Mouse (Mus musculus) hindbrain, embryonic 12.5 days (tissue): Measurements from ENCODE around the gene Dck. TPM values are rescaled to one million over a fixed set of nuclear protein-coding genes. Genes with fewer than 3 reads are reported as not detected.
"Not testable (repeated sequence)": the region's sequence is repeated elsewhere in the genome, so short reads cannot be mapped to it uniquely, and the experiment has no call there.

ENCODE experiments used
- ATAC-seq: fragments of 200-750 bp; cut with Nextera tagmentation; 2 replicates; pipeline ENCODE4 v1.8.0; 2017; ENCODE audit warnings: moderate TSS enrichment; ENCODE audit not compliant: low FRiP score
- H3K27ac ChIP-seq: fragments of 300-500 bp; sonication (generic); 2 replicates; pipeline ENCODE4 v1.5.1; 2016; ENCODE audit warnings: mild to moderate bottlenecking
- H3K27me3 ChIP-seq: fragments of 300-500 bp; sonication (generic); 2 replicates; pipeline ENCODE4 v1.6.1; 2016; ENCODE audit warnings: mild to moderate bottlenecking
- H3K36me3 ChIP-seq: fragments of 300-500 bp; sonication (generic); 2 replicates; pipeline ENCODE4 v1.6.1; 2016; ENCODE audit warnings: mild to moderate bottlenecking
- H3K4me1 ChIP-seq: fragments of 300-500 bp; sonication (generic); 2 replicates; pipeline ENCODE4 v1.6.1; 2016
- H3K4me2 ChIP-seq: fragments of 300-500 bp; sonication (generic); replicated peaks from 2 replicates; pipeline ENCODE4 v1.6.1; 2016; ENCODE audit warnings: mild to moderate bottlenecking
- H3K4me3 ChIP-seq: fragments of 300-500 bp; sonication (generic); 2 replicates; pipeline ENCODE4 v1.5.1; 2016; ENCODE audit warnings: mild to moderate bottlenecking
- H3K9ac ChIP-seq: fragments of 300-500 bp; sonication (generic); 2 replicates; pipeline ENCODE4 v1.6.1; 2016; ENCODE audit warnings: mild to moderate bottlenecking, moderate library complexity
- H3K9me3 ChIP-seq: fragments of 300-500 bp; sonication (generic); replicated peaks from 2 replicates; pipeline ENCODE4 v1.6.1; 2016; ENCODE audit warnings: mild to moderate bottlenecking
- WGBS: fragments of 180-500 bp; shearing (Covaris S2); methylation state at CpG from one replicate; pipeline ENCODE4 v1.1.7; 2016; 5-methylcytosine and 5-hydroxymethylcytosine counted together
- polyA plus RNA-seq: library from polyadenylated mRNA; unstranded; fragments of >200 nt; fragmentation: Nextera tagmentation; extraction: Ambion mirVana; gene quantifications from 2 replicates; pipeline ENCODE4 v1.2.1, GENCODE M21; 2016

The Dck gene
- 90.8 and 92.2 TPM in 2 replicates for polyA plus RNA-seq

DNA sequence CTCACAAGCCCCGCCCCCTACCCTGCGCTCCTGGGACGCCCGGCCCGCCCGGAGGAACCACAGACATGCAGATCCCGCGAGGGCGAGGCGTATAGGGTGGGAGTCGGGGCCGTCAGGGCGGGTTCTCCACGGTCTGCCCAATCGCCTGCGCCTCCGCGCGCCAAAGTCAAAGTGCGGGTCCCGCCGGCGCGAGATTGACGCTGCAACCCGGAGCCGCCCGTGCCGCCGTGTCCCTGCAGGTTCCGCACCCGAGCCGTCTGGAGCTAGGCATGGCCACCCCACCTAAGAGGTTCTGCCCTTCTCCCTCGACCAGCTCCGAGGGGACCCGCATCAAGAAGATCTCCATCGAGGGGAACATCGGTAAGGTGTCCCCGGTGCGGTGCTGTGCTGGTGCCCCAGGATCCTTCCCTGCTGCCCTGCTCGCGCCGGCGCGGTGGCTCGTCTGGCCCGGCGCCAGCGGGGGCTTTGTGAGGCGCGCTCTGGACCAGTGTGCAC is at the start of gene Dck:
Gene Dck, plus strand, starts transcription at position 10 of the 495 bp plus-strand sequence.
- no peaks in the 10 kb centered on the region for H3K36me3 ChIP-seq
- H3K27ac ChIP-seq = peak within 1 kb of the TSS; percentile 93
- peak within 1 kb of the TSS; percentile 76 for H3K9ac ChIP-seq
- peak within 1 kb of the TSS; percentile 53 for H3K4me2 ChIP-seq
- WGBS = under 1% methylated on average over 51 of the region's 51 CpGs
- peak within 1 kb of the TSS; percentile 67 for H3K4me3 ChIP-seq
- ATAC-seq = peak; percentile 99
- no peaks in the 10 kb centered on the region for H3K27me3 ChIP-seq
- H3K4me1 ChIP-seq = peaks cover 20% of the 10 kb centered on the region
- no peaks in the 10 kb centered on the region for H3K9me3 ChIP-seq

GRCm38 (mm10) chr5:88716983-88717382 is 47.8 kb upstream of the Dck start:
- H3K4me1 ChIP-seq = peaks cover 6% of the 10 kb centered on the region
- no peak for ATAC-seq
- no peaks in the 10 kb centered on the region for H3K27me3 ChIP-seq
- no peak overlapping the region for H3K27ac ChIP-seq
- no peaks in the 10 kb centered on the region for H3K9me3 ChIP-seq
- H3K36me3 ChIP-seq = no peaks in the 10 kb centered on the region
- no peak overlapping the region for H3K4me2 ChIP-seq
- no peak overlapping the region for H3K4me3 ChIP-seq
- WGBS = 87% methylated on average over 2 of the region's 2 CpGs
- H3K9ac ChIP-seq = no peak overlapping the region

DNA sequence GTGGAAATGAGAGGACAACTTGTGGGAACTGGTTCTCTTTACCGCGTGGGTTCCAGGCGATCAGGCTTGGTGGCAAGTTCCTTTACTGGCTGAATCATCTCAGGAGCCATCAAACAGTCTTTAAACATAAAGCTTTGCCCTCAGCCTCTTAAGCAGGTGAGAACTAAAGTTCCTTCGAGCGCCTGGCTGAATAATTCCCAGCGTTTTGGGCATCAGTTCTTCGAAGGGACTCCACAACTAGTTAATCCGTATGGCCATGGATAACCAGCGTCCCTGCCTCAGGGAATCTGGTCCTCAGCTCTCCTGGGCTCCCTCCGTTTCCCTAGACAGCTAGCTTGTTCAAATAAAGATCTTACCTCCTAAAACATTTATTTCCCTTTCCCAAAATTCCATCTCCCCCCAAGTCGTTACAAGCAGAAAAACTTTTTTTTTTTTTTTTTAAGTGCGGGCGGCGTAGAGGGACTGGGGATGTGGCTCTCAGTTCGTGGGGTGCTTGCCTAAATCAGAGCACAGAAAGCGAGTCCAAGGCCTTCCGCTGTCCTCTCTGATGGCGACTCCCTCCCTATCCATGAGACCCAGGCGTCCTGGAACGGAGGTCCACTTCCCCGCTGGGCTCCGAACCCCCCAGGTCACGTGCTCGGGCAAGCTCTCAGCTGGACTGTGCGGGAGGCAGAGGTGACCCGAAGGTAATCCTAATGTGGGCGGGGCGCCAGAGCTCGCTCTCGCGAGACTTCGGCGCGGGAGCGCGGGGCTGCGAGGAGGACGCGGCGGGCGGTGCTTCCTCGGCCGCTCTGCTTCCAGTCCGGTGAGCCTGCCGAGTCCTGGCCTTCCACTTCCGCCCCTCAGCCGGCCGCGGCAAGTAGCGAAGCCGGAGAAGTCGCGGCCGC is 44.4 kb upstream of the Dck start, which contains the start of gene Mob1b:
Gene Mob1b, plus strand, starts transcription at position 740 of the 887 bp plus-strand sequence.
- Histone ChIP-seq H3K36me3 (no peaks in the 10 kb centered on the region), H3K4me2 (peak within 1 kb of the TSS; percentile 89), H3K9ac (peak within 1 kb of the TSS; percentile 99), H3K27me3 (no peaks in the 10 kb centered on the region), H3K4me3 (peak within 1 kb of the TSS; percentile 100), H3K27ac (peak within 1 kb of the TSS; percentile 93), H3K4me1 (peaks cover 24% of the 10 kb centered on the region), H3K9me3 (no peaks in the 10 kb centered on the region)
- peak; percentile 97 for ATAC-seq
- WGBS = under 1% methylated on average over 52 of the region's 54 CpGs

DNA sequence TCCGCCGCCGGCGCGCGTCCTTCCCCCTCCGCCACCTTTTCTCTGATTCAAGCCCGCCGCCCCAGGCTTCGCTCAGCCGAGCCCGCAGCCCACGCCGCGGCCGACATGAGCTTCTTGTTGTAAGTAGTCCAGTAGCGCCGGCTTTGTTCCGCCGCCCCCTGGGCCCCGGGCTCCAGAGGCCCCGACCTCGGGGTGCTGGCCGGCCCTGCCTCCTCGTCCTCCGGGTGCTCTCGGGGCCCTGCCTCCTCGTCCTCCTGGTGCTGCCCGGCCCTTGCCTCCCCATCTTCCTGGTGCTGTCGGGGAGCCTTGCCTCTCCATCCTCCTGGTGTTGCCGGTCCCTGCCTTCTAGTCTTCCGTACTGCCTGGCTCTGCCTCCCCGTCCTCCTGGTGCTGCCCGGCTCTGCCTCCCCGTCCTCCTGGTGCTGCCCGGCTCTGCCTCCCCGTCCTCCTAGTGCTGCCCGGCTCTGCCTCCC is 43.8 kb upstream of the Dck start:
- H3K4me2 ChIP-seq = peak overlapping the region; percentile 89
- no peaks in the 10 kb centered on the region for H3K9me3 ChIP-seq
- no peaks in the 10 kb centered on the region for H3K27me3 ChIP-seq
- ATAC-seq = peak; percentile 81
- H3K4me3 ChIP-seq = peak overlapping the region; percentile 100
- WGBS = under 1% methylated on average over 38 of the region's 38 CpGs
- peak overlapping the region; percentile 99 for H3K9ac ChIP-seq
- peak overlapping the region; percentile 93 for H3K27ac ChIP-seq
- H3K36me3 ChIP-seq = no peaks in the 10 kb centered on the region
- H3K4me1 ChIP-seq = peaks cover 24% of the 10 kb centered on the region

DNA sequence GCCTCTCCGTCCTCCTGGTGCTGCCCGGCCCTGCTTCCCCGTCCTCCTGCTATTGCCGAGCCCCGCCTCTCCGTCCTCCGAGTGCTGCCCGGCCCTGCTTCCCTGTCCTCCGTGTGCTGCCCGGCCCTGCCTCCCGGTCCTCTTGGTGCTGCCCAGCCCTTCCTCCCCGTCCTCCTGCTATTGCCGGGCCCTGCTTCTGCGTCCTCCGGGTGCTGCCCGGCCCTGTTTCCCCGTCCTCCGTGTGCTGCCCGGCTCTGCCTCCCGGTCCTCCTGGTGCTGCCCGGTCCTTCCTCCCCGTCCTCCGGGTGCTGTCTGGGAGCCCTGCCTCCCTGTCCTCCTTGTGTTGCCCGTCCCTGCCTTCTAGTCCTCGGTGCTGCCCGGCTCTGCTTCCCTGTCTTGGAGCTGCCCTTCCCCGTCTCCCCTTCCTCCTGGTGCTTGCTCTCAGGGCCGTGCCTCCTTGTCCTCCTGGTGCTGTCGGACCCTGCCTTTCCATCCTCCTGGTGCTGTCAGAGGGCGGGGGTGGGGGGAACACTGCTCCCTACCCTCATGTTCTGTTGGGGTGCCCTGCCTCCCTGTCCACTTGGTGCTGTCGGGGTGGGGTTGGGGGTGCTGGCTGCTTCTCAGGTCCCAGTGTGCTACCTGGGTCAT is 43.1 kb upstream of the Dck start:
- H3K27ac ChIP-seq = peak overlapping the region; percentile 93

DNA sequence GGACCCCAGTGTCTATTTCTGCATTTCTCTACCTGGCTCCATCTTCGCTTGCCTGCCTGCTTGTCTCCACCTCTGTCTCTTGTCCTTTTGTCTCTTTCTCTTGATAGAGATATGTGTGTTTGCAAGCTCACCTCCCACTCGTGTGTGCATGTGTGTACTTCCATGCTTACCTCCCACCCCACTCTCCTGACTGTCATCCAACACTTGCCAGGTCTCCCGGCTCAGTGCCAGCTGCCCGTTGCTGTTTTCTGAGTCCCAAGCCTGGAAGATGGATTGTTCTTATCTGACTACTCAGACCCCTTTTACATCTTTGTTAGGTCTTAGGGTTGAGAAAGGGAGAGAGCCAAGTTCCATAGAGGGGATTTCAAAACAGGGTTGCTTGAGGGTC is 42.6 kb upstream of the Dck start:
- Histone ChIP-seq H3K9ac (peak overlapping the region; percentile 99), H3K4me1 (peaks cover 24% of the 10 kb centered on the region), H3K9me3 (no peaks in the 10 kb centered on the region), H3K4me2 (peak overlapping the region; percentile 89), H3K27ac (no peak overlapping the region), H3K27me3 (no peaks in the 10 kb centered on the region), H3K36me3 (no peaks in the 10 kb centered on the region), H3K4me3 (peak overlapping the region; percentile 100)
- ATAC-seq = no peak
- WGBS = 30% methylated on average over 4 of the region's 4 CpGs

More for the DNA sequence above, 43.1 kb upstream of the Dck start:
- Histone ChIP-seq H3K36me3 (no peaks in the 10 kb centered on the region), H3K27me3 (no peaks in the 10 kb centered on the region), H3K9me3 (no peaks in the 10 kb centered on the region), H3K4me2 (peak overlapping the region; percentile 89), H3K4me1 (peaks cover 24% of the 10 kb centered on the region), H3K4me3 (peak overlapping the region; percentile 100), H3K9ac (peak overlapping the region; percentile 99)
- peak; percentile 23 for ATAC-seq
- 2% methylated on average over 31 of the region's 31 CpGs for WGBS

DNA sequence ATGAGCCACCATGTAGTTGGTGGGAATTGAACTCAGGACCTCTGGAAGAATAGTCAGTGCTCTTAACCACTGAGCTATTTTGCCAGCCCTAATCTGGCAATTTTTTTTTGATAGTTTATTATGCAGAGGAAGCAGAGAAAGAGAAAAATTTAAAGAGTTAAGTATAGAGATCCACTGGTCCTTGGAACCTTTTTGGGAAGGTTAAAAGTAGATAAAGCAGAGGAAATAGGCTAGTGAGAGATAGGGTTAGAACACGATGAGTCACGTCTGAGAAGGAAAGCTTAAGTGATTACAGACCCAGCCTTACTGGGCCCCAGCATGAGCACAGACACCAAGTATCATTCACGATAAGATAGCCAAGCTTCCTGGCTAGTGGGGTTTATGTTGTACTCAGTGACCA is 40.8 kb upstream of the Dck start:
- Histone ChIP-seq H3K36me3 (no peaks in the 10 kb centered on the region), H3K4me1 (peaks cover 24% of the 10 kb centered on the region), H3K9ac (no peak overlapping the region), H3K27ac (no peak overlapping the region), H3K9me3 (no peaks in the 10 kb centered on the region), H3K4me3 (no peak overlapping the region), H3K27me3 (no peaks in the 10 kb centered on the region), H3K4me2 (no peak overlapping the region)
- 71% methylated on average over 3 of the region's 3 CpGs for WGBS
- no peak for ATAC-seq

DNA sequence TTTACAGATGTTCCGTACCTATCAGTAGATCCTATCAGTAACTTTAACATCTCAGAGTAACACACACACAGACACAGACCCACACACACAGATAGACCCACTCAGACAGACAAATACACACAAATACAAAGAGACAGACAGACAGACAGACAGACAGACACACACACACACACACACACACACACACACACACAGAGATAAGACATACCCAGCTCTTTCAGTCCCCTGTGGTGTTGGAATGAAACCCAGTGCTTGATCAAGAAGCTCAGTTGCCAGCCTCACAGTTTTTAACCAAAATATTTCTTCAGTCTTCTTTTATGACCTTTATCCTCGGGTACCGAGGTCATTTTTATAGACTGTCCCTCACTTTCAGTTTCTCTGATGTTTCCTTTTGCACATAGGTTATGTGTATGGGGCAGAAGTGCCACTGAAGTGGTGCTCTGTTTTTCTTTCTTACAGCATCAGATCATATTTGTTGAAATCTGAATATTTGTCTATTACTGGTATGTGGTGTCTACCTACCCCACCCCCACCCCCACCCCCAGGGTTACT is 37.1 kb upstream of the Dck start:
- no peak overlapping the region for H3K27ac ChIP-seq
- WGBS = 87% methylated on average over 3 of the region's 3 CpGs
- H3K4me2 ChIP-seq = no peak overlapping the region
- peaks cover 11% of the 10 kb centered on the region for H3K4me1 ChIP-seq
- no peak for ATAC-seq
- H3K9me3 ChIP-seq = no peaks in the 10 kb centered on the region
- no peak overlapping the region for H3K9ac ChIP-seq
- no peaks in the 10 kb centered on the region for H3K36me3 ChIP-seq
- H3K4me3 ChIP-seq = no peak overlapping the region
- no peaks in the 10 kb centered on the region for H3K27me3 ChIP-seq

DNA sequence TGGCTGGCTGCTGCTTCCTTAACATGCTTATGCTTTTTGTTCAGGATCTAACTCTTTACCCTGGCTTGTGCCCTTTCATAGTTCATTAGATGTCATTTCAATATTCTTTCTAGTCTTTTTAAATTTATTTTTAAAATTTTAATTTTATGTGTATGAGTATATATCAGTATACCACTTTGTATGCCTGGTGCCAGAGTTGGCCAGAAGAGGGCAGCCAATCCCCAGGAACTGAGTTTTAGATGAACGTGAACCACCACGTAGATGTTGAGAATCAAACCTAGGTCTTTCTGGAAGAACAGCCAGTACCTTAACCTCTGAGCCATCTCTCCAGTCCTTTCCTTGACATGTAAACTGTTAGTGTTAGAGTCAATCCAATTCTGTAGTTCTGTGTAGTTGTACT is 30.0 kb upstream of the Dck start:
- H3K4me1 ChIP-seq = no peaks in the 10 kb centered on the region
- H3K9ac ChIP-seq = no peak overlapping the region
- no peak overlapping the region for H3K4me2 ChIP-seq
- 92% methylated on average over 2 of the region's 2 CpGs for WGBS
- no peak overlapping the region for H3K27ac ChIP-seq
- H3K36me3 ChIP-seq = no peaks in the 10 kb centered on the region
- H3K4me3 ChIP-seq = no peak overlapping the region
- no peaks in the 10 kb centered on the region for H3K9me3 ChIP-seq
- no peaks in the 10 kb centered on the region for H3K27me3 ChIP-seq
- no peak for ATAC-seq

GRCm38 (mm10) chr5:88741065-88741464 is 23.7 kb upstream of the Dck start:
- not testable (repeated sequence) for ATAC-seq, H3K27me3 ChIP-seq, H3K9ac ChIP-seq, H3K4me2 ChIP-seq, H3K27ac ChIP-seq, H3K9me3 ChIP-seq, H3K4me3 ChIP-seq, H3K36me3 ChIP-seq, H3K4me1 ChIP-seq
- WGBS = 95% methylated on average over 1 of the region's 1 CpGs

DNA sequence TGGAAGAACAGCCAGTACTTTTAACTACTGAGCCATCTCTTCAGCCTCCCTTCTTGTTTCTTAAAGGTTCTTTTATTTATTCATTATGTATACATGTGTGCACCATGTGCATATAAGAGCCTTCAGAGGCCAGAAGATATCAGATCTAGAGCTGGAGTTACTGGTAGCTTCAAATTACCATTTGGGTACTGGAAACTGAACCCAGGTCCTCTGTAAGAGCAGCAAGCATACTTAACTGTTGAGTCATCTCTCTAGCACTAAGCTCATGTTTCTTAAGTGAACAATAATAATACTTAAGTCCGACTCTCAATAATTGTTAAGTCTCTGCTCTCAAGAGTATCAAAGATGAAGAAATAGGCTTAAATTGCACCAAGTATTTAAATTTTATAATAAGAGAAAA is 17.0 kb upstream of the Dck start:
- no peak overlapping the region for H3K4me2 ChIP-seq
- peaks cover 5% of the 10 kb centered on the region for H3K36me3 ChIP-seq
- 92% methylated on average over 1 of the region's 1 CpGs for WGBS
- H3K9ac ChIP-seq = no peak overlapping the region
- no peak overlapping the region for H3K4me3 ChIP-seq
- no peaks in the 10 kb centered on the region for H3K9me3 ChIP-seq
- no peak for ATAC-seq
- no peak overlapping the region for H3K27ac ChIP-seq
- H3K27me3 ChIP-seq = no peaks in the 10 kb centered on the region
- H3K4me1 ChIP-seq = no peaks in the 10 kb centered on the region

GRCm38 (mm10) chr5:88753199-88753598 is 11.6 kb upstream of the Dck start:
- no peak overlapping the region for H3K9ac ChIP-seq
- no peaks in the 10 kb centered on the region for H3K4me1 ChIP-seq
- no peak overlapping the region for H3K4me2 ChIP-seq
- H3K36me3 ChIP-seq = peaks cover 5% of the 10 kb centered on the region; the same call in 1 of the 2 replicates
- no peak overlapping the region for H3K27ac ChIP-seq
- no peak overlapping the region for H3K4me3 ChIP-seq
- no peaks in the 10 kb centered on the region for H3K27me3 ChIP-seq
- WGBS = 93% methylated on average over 4 of the region's 4 CpGs
- no peaks in the 10 kb centered on the region for H3K9me3 ChIP-seq
- no peak for ATAC-seq
